Mouse (Mus musculus): ENCODE results near the gene B430306N03Rik. TPM values are rescaled to one million over a fixed set of nuclear protein-coding genes. Genes with fewer than 3 reads are reported as not detected.
"Not testable (repeated sequence)": the region's sequence is repeated elsewhere in the genome, so short reads cannot be mapped to it uniquely, and the experiment has no call there.

B430306N03Rik gene
- under 1 TPM in 1 of 2 experiments, not detected in 1; 0.07 TPM for total RNA-seq (2021)
- long read RNA-seq, experiment 1 = 0 reads
- long read RNA-seq, experiment 2 = 0 reads

- DNase-seq = not testable (repeated sequence)
- intact Hi-C loops (cut with DNase I) = loop anchor here (10.0 kb wide), 1 partner anchor 171 kb away; the partner anchor contains the start of gene 9830107B12Rik
Measured at GRCm38 (mm10) chr17:48315905-48316579, at the start of gene B430306N03Rik. B430306N03Rik (plus strand) TSS chr17:48316141.

GRCm38 (mm10) chr17:48266610-48267304 is 49.2 kb upstream of the B430306N03Rik start:
- DNase-seq = no peak
- intact Hi-C loops (cut with DNase I) = no loop called here

DNA sequence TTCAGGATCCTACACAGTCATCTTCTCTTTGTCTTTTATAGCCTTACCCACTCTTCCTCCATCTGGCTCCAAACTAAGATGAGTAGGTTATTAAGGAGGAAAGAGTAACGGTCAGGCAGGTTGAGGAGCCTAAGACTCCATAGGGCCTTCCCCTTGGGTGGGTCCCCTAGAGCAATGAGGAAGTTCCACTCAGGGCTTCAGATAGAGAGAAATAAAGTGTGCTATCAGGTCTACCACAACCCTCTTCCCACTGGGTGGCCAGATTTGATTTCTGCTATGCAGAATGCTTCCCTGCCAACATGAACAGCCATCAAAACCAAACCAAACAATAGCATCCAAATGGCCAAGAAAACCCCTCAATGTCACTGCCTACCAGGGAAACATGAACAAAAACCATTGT is 48.4 kb upstream of the B430306N03Rik start:
- intact Hi-C loops (cut with DNase I) = no loop called here
- DNase-seq = no peak

DNA sequence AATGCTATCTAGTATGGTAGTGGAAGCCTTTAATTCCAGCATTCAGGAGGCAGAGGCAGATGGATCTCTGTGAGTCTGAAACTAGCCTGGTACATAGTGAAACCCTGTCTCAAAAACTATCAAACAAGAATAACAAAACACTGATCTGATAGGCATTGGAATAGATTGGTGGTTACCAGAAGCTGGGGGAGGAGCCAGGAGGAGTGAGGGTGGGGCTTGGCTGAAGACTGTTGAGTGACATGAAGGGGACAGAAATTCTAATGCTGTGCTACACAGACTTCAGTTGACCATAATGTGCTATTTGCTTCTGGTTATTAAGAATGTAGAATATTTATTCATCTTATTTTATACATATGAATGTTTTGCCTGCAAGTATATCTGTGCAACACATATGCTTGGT is 47.7 kb upstream of the B430306N03Rik start:
- DNase-seq = no peak
- intact Hi-C loops (cut with DNase I) = no loop called here

GRCm38 (mm10) chr17:48269833-48270232 is 46.1 kb upstream of the B430306N03Rik start:
- no peak for DNase-seq
- intact Hi-C loops (cut with DNase I) = loop anchor here (5.0 to 10.0 kb wide), 2 partner anchors 185 to 332 kb away; partner anchors contain the start of genes Tspo2 and Unc5cl

GRCm38 (mm10) chr17:48272158-48272557 is 43.8 kb upstream of the B430306N03Rik start:
- no peak for DNase-seq
- intact Hi-C loops (cut with DNase I) = loop anchor here (5.0 to 10.0 kb wide), 2 partner anchors 183 to 330 kb away; partner anchors contain the start of genes Tspo2 and Unc5cl

GRCm38 (mm10) chr17:48272598-48272997 is 43.3 kb upstream of the B430306N03Rik start:
- intact Hi-C loops (cut with DNase I) = loop anchor here (5.0 to 10.0 kb wide), 2 partner anchors 182 to 330 kb away; partner anchors contain the start of genes Tspo2 and Unc5cl
- DNase-seq = no peak

- intact Hi-C loops (cut with DNase I) = loop anchor here (5.0 to 10.0 kb wide), 2 partner anchors 181 to 328 kb away; partner anchors contain the start of genes Tspo2 and Unc5cl
- no peak for DNase-seq
Measured at GRCm38 (mm10) chr17:48274098-48274497, 41.8 kb upstream of the B430306N03Rik start.

DNA sequence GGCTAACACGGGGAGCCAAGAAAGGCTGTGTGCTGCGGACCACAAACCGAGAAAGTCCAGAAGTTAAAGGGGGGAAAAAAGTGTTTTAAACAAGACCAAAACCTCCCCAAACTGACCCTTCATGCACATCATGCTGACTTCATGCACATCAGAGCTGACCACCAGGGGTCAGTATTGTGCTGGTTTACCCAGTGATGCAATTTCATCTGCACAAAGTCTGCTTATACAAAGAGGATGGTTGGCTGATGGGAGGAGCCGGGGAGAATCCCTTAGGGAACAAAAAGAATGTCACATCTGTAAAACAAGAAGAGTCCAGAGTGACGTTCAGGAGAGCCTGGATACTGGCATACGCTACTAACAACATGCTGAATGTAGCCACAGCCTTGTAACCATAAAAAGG is 41.1 kb upstream of the B430306N03Rik start:
- intact Hi-C loops (cut with DNase I) = loop anchor here (5.0 to 10.0 kb wide), 2 partner anchors 180 to 327 kb away; partner anchors contain the start of genes Tspo2 and Unc5cl
- peak; percentile 46 to 49 for DNase-seq

DNA sequence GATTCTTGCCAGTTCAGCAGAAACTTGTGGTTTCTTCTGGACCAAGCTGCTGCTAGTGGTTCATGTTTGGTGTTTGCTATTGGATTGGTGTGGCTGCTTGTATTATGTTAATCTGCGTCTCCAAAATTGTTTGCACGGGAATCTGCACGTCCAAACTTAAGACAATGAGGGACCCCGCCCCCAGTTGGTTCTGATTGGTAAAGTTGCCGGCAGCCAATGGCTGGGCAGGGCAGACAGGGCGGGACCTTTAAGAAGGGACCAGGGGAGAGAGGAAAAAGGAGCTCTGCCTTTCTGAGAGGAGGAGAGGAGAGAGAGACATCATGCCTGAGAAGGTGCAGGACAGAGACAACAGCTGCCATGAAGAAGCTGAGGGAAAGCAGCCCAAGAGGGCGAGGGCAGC is 40.2 kb upstream of the B430306N03Rik start:
- intact Hi-C loops (cut with DNase I) = loop anchor here (2.0 to 10.0 kb wide), 2 partner anchors 59 to 179 kb away; partner anchors contain the start of genes Tspo2 and Unc5cl
- DNase-seq = no peak

DNA sequence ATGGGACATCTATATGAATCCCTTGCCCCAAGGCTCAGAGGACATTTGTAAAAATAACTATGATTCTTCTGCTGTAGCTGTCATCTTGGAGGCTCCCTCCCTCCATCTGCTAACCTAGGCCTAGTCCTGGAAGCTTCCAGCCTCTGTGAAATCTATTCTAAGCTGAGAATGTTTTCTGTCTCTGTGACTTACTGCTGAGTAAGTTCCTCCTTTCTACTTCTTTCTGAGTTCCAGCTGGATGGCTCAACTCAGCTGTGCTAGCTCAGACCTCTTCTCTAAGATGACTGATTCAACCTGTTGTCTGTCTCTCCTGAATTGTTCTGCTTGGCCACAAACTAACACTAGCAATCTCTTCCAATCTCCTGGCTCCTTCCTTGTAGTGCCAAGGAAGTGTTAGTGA is 37.6 kb upstream of the B430306N03Rik start:
- DNase-seq = no peak
- intact Hi-C loops (cut with DNase I) = loop anchor here (10.0 kb wide), 1 partner anchor 176 kb away; the partner anchor contains the start of genes Tspo2 and Unc5cl

- intact Hi-C loops (cut with DNase I) = loop anchor here (10.0 kb wide), 1 partner anchor 176 kb away; the partner anchor contains the start of genes Tspo2 and Unc5cl
- DNase-seq = no peak
Measured at GRCm38 (mm10) chr17:48279002-48279401, 36.9 kb upstream of the B430306N03Rik start.

DNA sequence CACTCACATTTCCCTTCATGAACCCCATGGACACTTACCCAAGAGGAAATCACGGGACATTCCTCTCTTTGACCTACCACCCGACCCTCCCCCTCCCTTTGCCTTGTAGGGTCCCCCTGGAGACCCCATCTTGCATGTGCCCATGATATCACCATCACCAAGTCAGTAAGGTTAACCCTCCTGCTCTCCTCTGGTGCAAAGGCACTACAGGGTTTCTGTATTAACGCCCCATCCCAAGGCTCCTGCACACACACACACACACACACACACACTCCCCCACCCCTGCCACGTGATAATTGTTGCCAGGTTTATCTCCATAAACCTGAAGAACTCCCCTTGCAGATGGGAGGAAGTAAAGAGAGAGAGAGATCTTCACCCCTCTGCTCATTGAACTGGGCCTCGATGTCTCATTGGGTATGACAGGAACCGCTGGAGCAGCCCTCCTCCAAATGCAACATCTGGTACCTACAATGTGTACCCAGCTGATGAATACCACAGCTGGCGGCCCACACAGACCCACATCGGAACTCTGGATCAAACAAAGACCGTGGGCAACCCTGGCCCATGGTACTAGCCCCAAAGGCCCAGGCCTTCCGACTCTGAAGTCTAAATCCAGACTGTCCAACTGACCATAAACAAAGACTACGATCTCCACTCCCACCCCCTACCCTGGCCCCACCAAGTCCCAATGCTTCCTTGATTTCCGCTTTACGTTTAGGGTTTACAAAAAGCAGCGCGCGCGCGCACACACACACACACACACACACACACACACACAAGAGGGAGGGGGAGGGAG is 34.8 kb upstream of the B430306N03Rik start:
- no peak for DNase-seq
- intact Hi-C loops (cut with DNase I) = no loop called here

- intact Hi-C loops (cut with DNase I) = no loop called here
- DNase-seq = no peak
Measured at GRCm38 (mm10) chr17:48281739-48282085, 34.2 kb upstream of the B430306N03Rik start.

DNA sequence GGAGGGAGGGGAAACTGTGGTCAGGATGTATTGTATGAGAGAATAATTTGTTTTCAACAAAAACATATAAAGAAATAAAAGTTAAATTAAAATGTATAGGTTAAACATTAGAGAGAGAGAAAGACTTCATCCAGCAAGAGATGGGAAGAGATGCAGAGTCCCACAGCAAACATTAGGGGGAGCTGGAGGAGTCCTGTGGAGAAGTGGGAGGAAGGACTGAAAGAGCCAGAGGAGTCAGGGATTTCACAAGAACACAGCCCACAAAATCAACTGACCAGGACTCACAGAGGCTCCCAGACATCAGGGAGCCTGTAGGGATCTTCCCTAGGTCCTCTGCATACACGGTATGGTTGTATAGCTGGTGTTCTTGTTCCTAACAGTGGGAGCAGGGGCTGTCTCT is 29.2 kb upstream of the B430306N03Rik start:
- intact Hi-C loops (cut with DNase I) = no loop called here
- DNase-seq = no peak

DNA sequence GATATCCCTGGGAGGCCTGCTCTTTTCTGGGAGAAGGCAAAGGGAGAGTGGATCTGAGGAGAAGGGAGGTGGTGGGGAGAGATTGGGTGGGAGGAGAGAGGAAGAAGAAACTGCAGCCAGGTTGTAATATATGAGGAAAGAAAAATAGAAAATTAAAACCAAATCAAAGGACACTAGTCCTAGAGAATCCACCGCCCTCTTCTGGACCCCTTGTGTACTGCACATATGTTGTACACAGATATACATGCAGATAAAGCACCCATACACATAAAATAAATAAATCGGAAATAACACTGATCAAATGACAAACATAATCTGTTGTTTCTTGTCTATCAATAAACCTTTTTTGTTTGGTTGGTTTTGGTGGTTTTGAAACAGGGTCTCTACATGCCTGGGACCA is 28.7 kb upstream of the B430306N03Rik start:
- intact Hi-C loops (cut with DNase I) = no loop called here
- DNase-seq = no peak

DNA sequence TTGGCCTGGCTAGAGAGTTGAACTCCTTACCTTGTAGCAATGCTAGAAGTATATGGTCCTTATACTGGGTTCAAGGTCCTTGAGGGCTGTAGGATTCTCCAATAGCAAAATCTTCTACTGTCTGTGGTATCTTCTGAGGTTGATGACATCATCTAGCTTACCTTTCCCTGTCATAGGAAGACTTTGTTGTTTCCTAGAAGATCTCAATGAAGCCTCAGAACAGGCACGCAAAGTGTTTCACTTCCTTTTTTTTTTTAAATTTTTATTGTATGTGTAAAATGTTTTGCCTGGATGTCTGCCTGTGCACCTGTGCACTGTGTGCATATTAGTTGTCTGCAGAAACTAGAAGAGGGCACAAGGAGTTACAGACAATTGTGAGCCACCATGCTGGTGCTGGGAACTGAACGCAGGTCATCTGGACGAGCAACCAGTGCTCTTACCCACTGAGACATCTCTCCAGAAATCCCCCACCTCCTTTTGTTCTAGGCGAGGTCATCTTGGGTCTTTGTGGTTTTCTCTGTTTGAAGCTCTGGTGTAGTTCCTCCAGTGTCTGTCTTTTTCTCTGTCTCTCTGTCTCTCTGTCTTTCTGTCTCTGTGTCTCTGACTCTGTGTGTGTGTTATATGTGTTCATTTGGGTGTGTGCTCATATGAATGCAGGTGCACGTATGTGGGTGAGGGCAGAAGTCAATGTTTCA is 22.3 kb upstream of the B430306N03Rik start:
- no peak for DNase-seq
- intact Hi-C loops (cut with DNase I) = no loop called here

GRCm38 (mm10) chr17:48299203-48299602 is 16.7 kb upstream of the B430306N03Rik start, which contains the start of gene Treml2:
Treml2 (plus strand) TSS chr17:48299498.
- intact Hi-C loops (cut with DNase I) = no loop called here
- no peak for DNase-seq

DNA sequence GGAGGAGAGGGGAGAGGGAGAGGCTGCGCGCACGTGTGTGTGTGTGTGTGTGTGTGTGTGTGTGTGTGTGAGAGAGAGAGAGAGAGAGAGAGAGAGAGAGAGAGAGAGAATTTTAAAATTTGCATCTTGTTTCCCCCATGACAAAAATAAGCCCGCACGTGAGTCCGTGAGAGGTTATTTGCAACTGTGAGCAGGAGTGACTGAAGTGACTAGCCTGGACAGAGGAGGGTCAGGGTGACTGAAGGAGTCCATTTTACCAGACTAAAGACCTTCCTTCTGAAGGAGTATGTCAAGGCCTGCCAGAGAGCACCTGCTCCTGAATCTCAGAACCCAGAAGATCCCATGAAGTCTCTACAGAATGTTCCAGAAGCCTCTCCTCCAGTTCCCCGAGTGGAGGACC is 16.2 kb upstream of the B430306N03Rik start:
- no peak for DNase-seq
- intact Hi-C loops (cut with DNase I) = no loop called here

DNA sequence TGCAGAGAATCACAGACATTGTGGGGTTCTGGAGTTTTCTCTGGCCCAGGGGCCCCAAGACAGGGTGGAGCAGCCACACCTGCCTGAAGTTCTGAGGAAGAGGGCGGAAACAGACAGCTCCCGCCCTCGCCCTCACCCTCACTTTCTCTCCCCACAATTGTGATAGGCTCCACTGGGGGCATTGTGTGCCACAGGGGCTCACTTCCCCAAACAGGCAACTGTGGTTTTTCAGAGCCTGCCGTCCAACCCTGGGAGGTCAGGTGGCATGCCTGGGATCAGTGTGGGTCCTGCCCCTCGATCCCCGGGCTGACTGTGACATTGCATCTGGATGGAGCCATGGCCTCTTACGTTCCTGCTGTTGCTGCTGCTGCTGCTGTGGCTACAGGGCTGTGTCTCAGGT is 15.7 kb upstream of the B430306N03Rik start:
- DNase-seq = no peak
- intact Hi-C loops (cut with DNase I) = no loop called here

Measured in gastrocnemius, postnatal 36 days (tissue).